Mouse (Mus musculus): ENCODE measurements around the gene Ppp1r12b. TPM values are rescaled to one million over a fixed set of nuclear protein-coding genes. Genes with fewer than 3 reads are reported as not detected.

The Ppp1r12b gene
- total RNA-seq, 4 experiments from 2014 or later: 171 to 181 (median 179) TPM

- DNase-seq (ENCODE audit: low spot score): peak; percentile 56
Measured at GRCm38 (mm10) chr1:134725276-134725675, 230.5 kb downstream of the Ppp1r12b start.

- no peak for DNase-seq (ENCODE audit: low spot score)
Measured at GRCm38 (mm10) chr1:134722891-134723290, 232.9 kb downstream of the Ppp1r12b start.

- DNase-seq (ENCODE audit: low spot score): no peak
Measured at GRCm38 (mm10) chr1:134721486-134721885, 234.3 kb downstream of the Ppp1r12b start.

GRCm38 (mm10) chr1:134719718-134720304 is 235.9 kb downstream of the Ppp1r12b start:
- DNase-seq (ENCODE audit: low spot score): no peak

GRCm38 (mm10) chr1:134715092-134715491 is 240.7 kb downstream of the Ppp1r12b start:
- no peak for DNase-seq (ENCODE audit: low spot score)

- no peak for DNase-seq (ENCODE audit: low spot score)
Measured at GRCm38 (mm10) chr1:134714166-134714565, 241.6 kb downstream of the Ppp1r12b start.

GRCm38 (mm10) chr1:134713421-134713969 is 242.2 kb downstream of the Ppp1r12b start:
- no peak for DNase-seq (ENCODE audit: low spot score)

GRCm38 (mm10) chr1:134712781-134713299 is 242.9 kb downstream of the Ppp1r12b start:
- no peak for DNase-seq (ENCODE audit: low spot score)

- no peak for DNase-seq (ENCODE audit: low spot score)
Measured at GRCm38 (mm10) chr1:134711653-134712052, 244.1 kb downstream of the Ppp1r12b start.

GRCm38 (mm10) chr1:134711061-134711460 is 244.7 kb downstream of the Ppp1r12b start:
- no peak for DNase-seq (ENCODE audit: low spot score)

GRCm38 (mm10) chr1:134709411-134710306 is 246.1 kb downstream of the Ppp1r12b start:
- DNase-seq (ENCODE audit: low spot score): no peak

GRCm38 (mm10) chr1:134708801-134709385 is 246.8 kb downstream of the Ppp1r12b start:
- no peak for DNase-seq (ENCODE audit: low spot score)

- DNase-seq (ENCODE audit: low spot score): no peak
Measured at GRCm38 (mm10) chr1:134708274-134708673, 247.5 kb downstream of the Ppp1r12b start.

GRCm38 (mm10) chr1:134707516-134707915 is 248.2 kb downstream of the Ppp1r12b start:
- no peak for DNase-seq (ENCODE audit: low spot score)

GRCm38 (mm10) chr1:134706549-134706948 is 249.2 kb downstream of the Ppp1r12b start:
- no peak for DNase-seq (ENCODE audit: low spot score)

Small RNA genes lying within 50 kb of the gene (microRNA-seq; reads per million reads assigned to microRNA genes)
- not detected for gene Gm22232

Other genes with a start within 250 kb of the Ppp1r12b start
- 1 to 10 TPM; 5.3 to 9.7 (median 7.4) TPM for gene Ube2t, start 6.6 kb upstream of the Ppp1r12b start, total RNA-seq (2022)
- gene Lgr6, start 149.3 kb upstream of the Ppp1r12b start, total RNA-seq (2022): 10 to 100 TPM; 12.9 to 17.9 (median 15.9) TPM
- gene Ptpn7, start 176.8 kb upstream of the Ppp1r12b start, total RNA-seq (2022): 1 to 10 TPM in 1 of 4 experiments, under 1 TPM in 3; 0.34 to 1.5 (median 0.49) TPM
- gene Arl8a, start 190.9 kb upstream of the Ppp1r12b start, total RNA-seq (2022): 10 to 100 TPM; 19.0 to 21.4 (median 20.7) TPM
- under 1 TPM; 0.44 to 0.71 (median 0.65) TPM for gene Gpr37l1, start 211.7 kb upstream of the Ppp1r12b start, total RNA-seq (2022)